Mouse (Mus musculus): ENCODE measurements around the gene Lhpp. TPM values are rescaled to one million over a fixed set of nuclear protein-coding genes. Genes with fewer than 3 reads are reported as not detected.

Gene Lhpp
- total and polyA plus RNA-seq, 2 experiments from 2014 or later, result 22.9 to 40.1 TPM

- ATAC-seq (ENCODE audit: insufficient read depth, low read depth) (no peak), DNase-seq (ENCODE audit: low spot score) (no peak)
- no peak overlapping the region for H3K4me2 ChIP-seq (ENCODE audit: low read depth, low read length)
- H3K27ac ChIP-seq (ENCODE audit: low read depth), result no peak overlapping the region
- TF ChIP-seq EP300 (IDR thresholded peaks at IDR 0.05; ENCODE audit: low read depth) (no peak), CTCF (IDR thresholded peaks at IDR 0.05; ENCODE audit: low read depth) (no peak)
- H3K9ac ChIP-seq (replicated peaks; ENCODE audit: low read depth, low read length), result no peak overlapping the region
- H3K27me3 ChIP-seq (ENCODE audit: control insufficient read depth, insufficient read depth, low read length), result no peaks in the 10 kb centered on the region
- no peaks in the 10 kb centered on the region for H3K9me3 ChIP-seq (replicated peaks; ENCODE audit: control insufficient read depth, low read length)
- 85% methylated on average over 2 of the region's 2 CpGs for WGBS
- no peak overlapping the region for H3K4me3 ChIP-seq (ENCODE audit: low read depth, low read length)
- H3K4me1 ChIP-seq (ENCODE audit: control insufficient read depth, insufficient read depth), result peaks cover 17% of the 10 kb centered on the region
- no peaks in the 10 kb centered on the region for H3K36me3 ChIP-seq (replicated peaks; ENCODE audit: control insufficient read depth, insufficient read depth, low read length)
These were observed 65.5 kb downstream of the Lhpp start for GRCm38 (mm10) chr7:132675922-132676321.

- Histone ChIP-seq H3K27me3 (ENCODE audit: control insufficient read depth, insufficient read depth, low read length) (no peaks in the 10 kb centered on the region), H3K9ac (replicated peaks; ENCODE audit: low read depth, low read length) (no peak overlapping the region), H3K27ac (ENCODE audit: low read depth) (no peak overlapping the region), H3K36me3 (replicated peaks; ENCODE audit: control insufficient read depth, insufficient read depth, low read length) (no peaks in the 10 kb centered on the region), H3K4me2 (ENCODE audit: low read depth, low read length) (no peak overlapping the region), H3K4me3 (ENCODE audit: low read depth, low read length) (no peak overlapping the region), H3K9me3 (replicated peaks; ENCODE audit: control insufficient read depth, low read length) (no peaks in the 10 kb centered on the region), H3K4me1 (ENCODE audit: control insufficient read depth, insufficient read depth) (peaks cover 9% of the 10 kb centered on the region; the same call in 1 of the 2 replicates)
- no peak for ATAC-seq (ENCODE audit: insufficient read depth, low read depth)
- no peak for TF ChIP-seq EP300 (IDR thresholded peaks at IDR 0.05; ENCODE audit: low read depth)
- no peak for TF ChIP-seq CTCF (IDR thresholded peaks at IDR 0.05; ENCODE audit: low read depth)
- 35% methylated on average over 4 of the region's 4 CpGs for WGBS
- no peak for DNase-seq (ENCODE audit: low spot score)
These were observed 68.7 kb downstream of the Lhpp start for GRCm38 (mm10) chr7:132679117-132679516.

GRCm38 (mm10) chr7:132679549-132679948 lies 69.1 kb downstream of the Lhpp start:
- Histone ChIP-seq H3K9me3 (replicated peaks; ENCODE audit: control insufficient read depth, low read length) (no peaks in the 10 kb centered on the region), H3K4me3 (ENCODE audit: low read depth, low read length) (no peak overlapping the region), H3K4me1 (ENCODE audit: control insufficient read depth, insufficient read depth) (peaks cover 6% of the 10 kb centered on the region; the same call in 1 of the 2 replicates), H3K36me3 (replicated peaks; ENCODE audit: control insufficient read depth, insufficient read depth, low read length) (no peaks in the 10 kb centered on the region), H3K9ac (replicated peaks; ENCODE audit: low read depth, low read length) (no peak overlapping the region), H3K27me3 (ENCODE audit: control insufficient read depth, insufficient read depth, low read length) (no peaks in the 10 kb centered on the region), H3K27ac (ENCODE audit: low read depth) (no peak overlapping the region), H3K4me2 (ENCODE audit: low read depth, low read length) (no peak overlapping the region)
- TF ChIP-seq CTCF (IDR thresholded peaks at IDR 0.05; ENCODE audit: low read depth), result no peak
- no peak for DNase-seq (ENCODE audit: low spot score)
- WGBS, result 77% methylated on average over 6 of the region's 6 CpGs
- no peak for ATAC-seq (ENCODE audit: insufficient read depth, low read depth)

GRCm38 (mm10) chr7:132681296-132681695 lies 70.9 kb downstream of the Lhpp start:
- no peak overlapping the region for H3K4me3 ChIP-seq (ENCODE audit: low read depth, low read length)
- ATAC-seq (ENCODE audit: insufficient read depth, low read depth), result no peak
- no peaks in the 10 kb centered on the region for H3K36me3 ChIP-seq (replicated peaks; ENCODE audit: control insufficient read depth, insufficient read depth, low read length)
- H3K27me3 ChIP-seq (ENCODE audit: control insufficient read depth, insufficient read depth, low read length), result no peaks in the 10 kb centered on the region
- TF ChIP-seq EP300 (IDR thresholded peaks at IDR 0.05; ENCODE audit: low read depth), result no peak
- TF ChIP-seq CTCF (IDR thresholded peaks at IDR 0.05; ENCODE audit: low read depth), result no peak
- no peak overlapping the region for H3K9ac ChIP-seq (replicated peaks; ENCODE audit: low read depth, low read length)
- H3K4me1 ChIP-seq (ENCODE audit: control insufficient read depth, insufficient read depth), result peaks cover 8% of the 10 kb centered on the region; the same call in 1 of the 2 replicates
- no peak overlapping the region for H3K4me2 ChIP-seq (ENCODE audit: low read depth, low read length)
- no peaks in the 10 kb centered on the region for H3K9me3 ChIP-seq (replicated peaks; ENCODE audit: control insufficient read depth, low read length)
- WGBS, result 78% methylated on average over 11 of the region's 11 CpGs
- no peak for DNase-seq (ENCODE audit: low spot score)
- H3K27ac ChIP-seq (ENCODE audit: low read depth), result no peak overlapping the region

- no peak overlapping the region for H3K9ac ChIP-seq (replicated peaks; ENCODE audit: low read depth, low read length)
- no peak overlapping the region for H3K4me2 ChIP-seq (ENCODE audit: low read depth, low read length)
- no peaks in the 10 kb centered on the region for H3K36me3 ChIP-seq (replicated peaks; ENCODE audit: control insufficient read depth, insufficient read depth, low read length)
- WGBS, result 92% methylated on average over 1 of the region's 1 CpGs
- ATAC-seq (ENCODE audit: insufficient read depth, low read depth) (no peak), DNase-seq (ENCODE audit: low spot score) (no peak)
- H3K27ac ChIP-seq (ENCODE audit: low read depth), result no peak overlapping the region
- H3K4me3 ChIP-seq (ENCODE audit: low read depth, low read length), result no peak overlapping the region
- TF ChIP-seq CTCF (IDR thresholded peaks at IDR 0.05; ENCODE audit: low read depth) (no peak), EP300 (IDR thresholded peaks at IDR 0.05; ENCODE audit: low read depth) (no peak)
- no peaks in the 10 kb centered on the region for H3K27me3 ChIP-seq (ENCODE audit: control insufficient read depth, insufficient read depth, low read length)
- peaks cover 8% of the 10 kb centered on the region; the same call in 1 of the 2 replicates for H3K4me1 ChIP-seq (ENCODE audit: control insufficient read depth, insufficient read depth)
- no peaks in the 10 kb centered on the region for H3K9me3 ChIP-seq (replicated peaks; ENCODE audit: control insufficient read depth, low read length)
These were observed 71.4 kb downstream of the Lhpp start for GRCm38 (mm10) chr7:132681831-132682230.

GRCm38 (mm10) chr7:132682336-132682735 lies 71.9 kb downstream of the Lhpp start:
- ATAC-seq (ENCODE audit: insufficient read depth, low read depth), result no peak
- WGBS, result 95% methylated on average over 3 of the region's 3 CpGs
- no peaks in the 10 kb centered on the region for H3K36me3 ChIP-seq (replicated peaks; ENCODE audit: control insufficient read depth, insufficient read depth, low read length)
- H3K27me3 ChIP-seq (ENCODE audit: control insufficient read depth, insufficient read depth, low read length), result no peaks in the 10 kb centered on the region
- H3K9me3 ChIP-seq (replicated peaks; ENCODE audit: control insufficient read depth, low read length), result no peaks in the 10 kb centered on the region
- TF ChIP-seq CTCF (IDR thresholded peaks at IDR 0.05; ENCODE audit: low read depth), result no peak
- TF ChIP-seq EP300 (IDR thresholded peaks at IDR 0.05; ENCODE audit: low read depth), result no peak
- no peak overlapping the region for H3K27ac ChIP-seq (ENCODE audit: low read depth)
- no peak overlapping the region for H3K4me2 ChIP-seq (ENCODE audit: low read depth, low read length)
- H3K9ac ChIP-seq (replicated peaks; ENCODE audit: low read depth, low read length), result no peak overlapping the region
- H3K4me3 ChIP-seq (ENCODE audit: low read depth, low read length), result no peak overlapping the region
- H3K4me1 ChIP-seq (ENCODE audit: control insufficient read depth, insufficient read depth), result peaks cover 9% of the 10 kb centered on the region
- no peak for DNase-seq (ENCODE audit: low spot score)
